Mouse (Mus musculus): ENCODE data around the gene Enox1.

DNA sequence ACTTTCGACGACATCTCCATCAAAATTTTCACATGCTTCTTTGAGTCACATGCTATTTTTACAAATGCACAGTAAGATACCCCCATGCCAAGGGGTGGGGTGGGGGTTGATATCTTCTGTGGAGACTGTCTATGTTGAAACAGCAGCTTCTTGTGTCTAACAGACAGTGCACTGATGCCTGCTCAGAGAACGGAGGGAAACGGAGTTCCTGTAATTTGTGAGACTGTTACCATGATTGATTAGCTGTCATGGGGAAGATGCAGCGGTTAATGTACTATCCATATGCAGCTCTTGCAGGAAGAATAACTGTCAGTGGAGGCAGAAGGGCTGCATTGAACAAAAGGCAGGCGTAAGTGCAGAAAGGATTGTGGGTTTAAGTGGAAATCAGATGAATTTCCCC lies 117.2 kb downstream of the Enox1 start:
- no peak for TF ChIP-seq CTCF (IDR thresholded peaks at IDR 0.05; ENCODE audit: insufficient read depth, low read length)
- no peak for TF ChIP-seq POLR2A (IDR thresholded peaks at IDR 0.05; ENCODE audit: borderline replicate concordance, extremely low read depth, low read depth, low read length)
